Mouse (Mus musculus): ENCODE measurements around the gene Srpr.

Gene Srpr

GRCm38 (mm10) chr9:35264509-35264908 is 64.5 kb downstream of the Srpr start:
- no peak for DNase-seq

DNA sequence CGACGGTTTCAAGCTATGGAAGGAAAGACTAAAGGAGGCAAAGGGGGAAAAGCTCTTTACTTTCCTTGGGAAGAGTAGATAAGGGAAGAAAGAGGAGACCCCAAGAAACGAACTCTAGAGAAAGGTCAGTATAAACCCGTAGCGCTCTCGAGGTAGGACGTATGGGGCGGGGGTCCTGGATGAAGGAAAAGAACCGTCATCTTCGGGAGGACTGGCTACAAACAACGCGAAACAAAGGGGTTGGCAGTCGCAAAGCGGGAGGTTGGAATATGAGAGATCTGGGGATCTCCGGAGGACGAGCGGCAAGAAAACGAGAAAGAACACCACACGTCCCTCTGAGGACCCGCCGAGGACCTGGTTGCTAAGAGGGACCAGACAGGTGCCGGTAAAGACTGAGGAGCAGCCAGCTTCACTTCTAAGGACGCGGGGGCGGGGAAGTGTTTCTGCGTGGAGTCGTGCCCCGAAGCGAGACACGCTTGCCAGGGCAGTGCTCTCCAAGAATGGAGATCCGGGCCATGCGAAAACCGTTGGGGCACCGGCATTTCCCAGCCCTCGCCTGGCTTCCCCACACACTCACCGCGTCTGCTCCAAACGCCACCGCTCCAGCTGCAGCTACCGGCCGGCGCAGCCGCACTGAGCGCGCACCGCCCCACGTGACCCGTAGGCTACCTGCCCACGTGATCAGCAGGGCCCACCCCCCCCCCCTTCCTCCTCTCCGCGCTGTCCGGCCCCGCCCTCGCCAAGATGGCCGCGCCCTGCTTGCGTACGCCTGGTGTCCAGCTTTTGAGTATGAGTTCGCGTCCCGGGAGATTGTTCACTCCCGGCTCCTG is 67.4 kb downstream of the Srpr start, which contains the start of the genes Fam118b and Rpusd4:
Fam118b (minus strand) TSS at position 660 of the 830 bp plus-strand sequence.
Rpusd4 (plus strand) TSS at position 720 of the 830 bp plus-strand sequence.
- DNase-seq, result peak; percentile 90 to 91

DNA sequence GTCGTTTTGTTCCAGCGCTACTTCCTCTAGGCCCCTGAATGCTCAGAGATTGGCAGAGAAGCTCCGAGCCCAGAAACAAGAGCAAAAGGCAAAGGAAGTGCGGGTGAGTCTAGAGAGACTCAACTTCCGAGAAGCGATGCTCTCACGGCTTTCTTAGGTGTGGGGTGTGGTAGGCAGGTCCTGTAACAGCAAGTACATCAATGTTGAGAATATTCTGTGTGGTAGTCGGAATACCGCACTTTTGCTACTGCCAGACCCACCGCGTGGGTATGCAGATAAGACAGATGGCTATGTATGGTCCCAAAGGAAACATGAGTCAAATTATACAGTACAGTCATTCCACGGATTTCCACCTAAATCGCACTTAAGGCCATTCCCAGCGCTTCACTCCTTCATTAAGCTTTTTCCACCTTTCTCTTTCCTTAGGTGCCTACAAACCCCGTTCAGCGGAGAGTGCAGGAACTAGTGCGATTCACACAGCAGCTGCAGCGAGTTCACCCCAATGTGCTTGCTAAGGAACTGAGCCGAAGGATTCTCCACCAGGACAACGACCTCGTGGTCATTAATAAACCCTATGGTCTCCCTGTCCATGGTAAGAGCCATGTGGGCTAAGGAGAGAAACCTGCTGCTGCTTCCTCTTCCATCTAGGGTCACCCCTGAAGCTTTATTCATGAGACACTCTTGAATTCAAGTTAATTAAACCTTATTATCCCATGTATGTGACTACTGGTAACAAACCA is 68.2 kb downstream of the Srpr start:
- DNase-seq, result peak in 1 of 2 experiments; percentile 7

DNA sequence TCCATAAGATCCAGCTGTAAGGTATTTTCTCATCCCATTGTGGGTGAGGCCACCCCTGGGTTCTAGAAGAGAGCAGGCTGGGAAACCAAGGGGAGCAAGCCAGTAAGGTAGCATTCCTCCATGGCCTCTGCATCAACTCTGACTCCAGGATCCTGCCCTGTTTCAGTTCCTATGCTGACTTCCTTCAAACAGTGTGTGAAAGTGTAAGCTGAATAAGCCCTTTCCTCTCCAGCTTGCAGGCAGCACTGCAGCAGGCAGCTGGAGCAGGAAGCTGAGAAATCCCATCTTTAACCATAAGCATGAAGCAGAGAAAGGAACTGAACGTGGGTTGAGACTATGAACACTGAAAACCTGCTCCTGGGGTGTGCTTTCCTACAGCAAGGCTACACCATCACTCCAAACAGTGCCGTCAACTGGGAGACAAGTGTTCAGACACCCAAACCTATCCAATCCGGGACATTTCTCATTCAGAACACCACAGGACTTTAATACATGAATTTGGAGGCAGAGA is 77.9 kb downstream of the Srpr start:
- DNase-seq, result no peak

DNA sequence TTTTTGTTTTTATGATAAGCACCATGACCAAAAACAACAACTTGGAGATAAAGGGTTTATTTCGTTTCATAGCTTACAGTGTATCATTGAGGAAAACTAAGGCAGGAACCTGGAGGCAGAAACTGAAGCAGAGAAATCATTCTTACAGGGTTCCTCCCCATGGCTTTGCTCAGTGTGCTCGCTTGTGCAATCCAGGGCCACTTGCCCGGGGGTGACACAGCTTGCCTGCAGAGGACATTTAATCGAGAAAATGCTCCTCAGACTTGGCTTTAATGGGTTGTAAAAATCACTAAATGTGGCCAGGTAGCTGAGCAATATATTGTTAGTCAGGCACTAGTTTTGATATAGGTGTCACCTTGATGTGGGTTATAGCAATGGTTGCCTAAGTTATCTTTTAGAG is 78.5 kb downstream of the Srpr start:
- DNase-seq, result no peak

- peak; percentile 36 to 67 for DNase-seq
Observed at GRCm38 (mm10) chr9:35282006-35282850, 82.3 kb downstream of the Srpr start.

DNA sequence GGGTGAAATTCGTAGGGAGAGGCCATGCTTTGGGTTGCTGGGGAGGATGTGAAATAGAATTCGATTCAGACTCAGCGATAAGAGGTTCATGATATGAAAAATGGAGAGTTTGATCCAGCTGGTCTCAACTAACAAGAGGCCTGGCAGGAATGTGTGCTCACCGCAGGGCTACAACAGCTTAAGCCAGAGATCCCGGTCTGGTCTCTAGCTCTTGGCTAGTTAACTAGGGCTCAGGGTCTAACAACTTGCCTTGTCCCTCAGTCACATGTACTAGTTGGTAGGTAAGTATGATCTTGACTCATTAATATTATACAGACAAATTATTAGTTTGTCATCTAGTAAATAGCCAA is 82.9 kb downstream of the Srpr start:
- DNase-seq, result no peak

DNA sequence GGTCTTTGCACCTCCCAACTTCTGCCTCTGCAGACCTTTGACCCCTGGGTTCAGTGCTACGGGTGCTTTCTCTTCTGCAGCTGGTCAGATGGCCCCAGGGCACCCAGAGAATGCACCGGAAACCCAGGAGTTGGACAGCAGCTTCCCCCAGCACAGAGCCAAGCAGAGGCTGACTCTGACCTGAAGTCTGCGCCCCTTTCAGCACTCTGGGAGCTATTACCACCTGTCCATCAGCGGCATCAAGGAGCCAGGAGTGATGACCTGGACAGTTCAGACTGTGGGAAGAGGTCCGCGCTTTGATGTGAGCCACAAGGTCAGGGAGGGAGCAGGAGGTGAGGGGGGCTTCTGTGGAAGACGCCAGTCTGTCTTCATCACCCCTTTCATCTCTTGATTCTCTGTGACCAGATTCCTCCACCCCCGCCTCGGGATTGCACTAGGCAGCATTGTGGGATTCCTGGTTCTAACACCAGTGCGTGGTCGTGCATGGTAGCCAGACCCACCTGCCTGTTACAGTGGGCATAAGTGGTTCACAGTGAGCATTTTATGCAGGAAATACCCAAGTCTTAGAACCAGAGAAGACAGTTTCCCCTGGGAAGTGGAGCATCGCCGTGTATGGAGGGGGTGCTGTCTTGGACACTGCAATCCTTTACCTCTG is 83.6 kb downstream of the Srpr start:
- DNase-seq, result peak; percentile 9 to 11

GRCm38 (mm10) chr9:35284351-35284750 is 84.4 kb downstream of the Srpr start:
- DNase-seq, result no peak

- DNase-seq, result no peak
Observed at GRCm38 (mm10) chr9:35286351-35286750, 86.4 kb downstream of the Srpr start.

GRCm38 (mm10) chr9:35289992-35290391 is 90.0 kb downstream of the Srpr start:
- DNase-seq, result no peak

GRCm38 (mm10) chr9:35290417-35290816 is 90.4 kb downstream of the Srpr start:
- DNase-seq, result no peak

- no peak for DNase-seq
Observed at GRCm38 (mm10) chr9:35290916-35291315, 90.9 kb downstream of the Srpr start.

GRCm38 (mm10) chr9:35293465-35293864 is 93.5 kb downstream of the Srpr start:
- no peak for DNase-seq

Measured in kidney, adult 8-10 months (tissue).